Comparison of ENCODE assay signal across 18 mouse cellular contexts in the genomic region with DNA sequence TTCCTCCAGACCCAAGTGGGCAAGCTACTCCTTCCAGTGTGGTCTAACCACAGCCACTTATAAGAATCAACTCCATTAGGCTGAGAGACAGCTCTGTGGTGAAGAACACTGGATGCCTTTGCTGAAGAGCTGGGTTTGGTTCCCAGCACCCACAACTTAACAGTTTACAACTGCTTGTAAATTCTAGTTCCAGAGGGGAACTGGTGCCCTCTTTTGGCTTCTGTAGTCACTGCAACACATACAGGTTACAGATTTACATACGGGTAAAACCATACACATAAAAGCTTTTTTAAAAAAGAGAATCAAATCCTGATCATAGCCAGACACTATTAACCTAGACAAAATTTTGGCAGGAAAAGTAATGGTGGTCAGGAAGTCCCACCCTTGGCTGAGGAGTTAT. TPM values are rescaled to one million over a fixed set of nuclear protein-coding genes. Genes with fewer than 3 reads are reported as not detected.
A peak's percentile ranks its signal among the peaks of the same experiment; 100 is the strongest.
DNase-seq lines count a peak whose midpoint lies in the region; ATAC-seq and TF ChIP-seq lines count a peak whose summit lies in the region.
"Had no signal": no experiment of that assay in that cellular context is flagged by ENCODE, and none has a peak within 500 bp of the region (broad histone marks: within the 10 kb centered on the region; RNA-seq: fewer than 3 reads in every experiment).

No protein-coding gene starts in this region.

- H3K9me3 ChIP-seq in intestine, postnatal 0 days (ENCODE audit: control insufficient read depth), result no peaks in the 10 kb centered on the region
- H3K9me3 ChIP-seq in intestine, embryonic 16.5 days (ENCODE audit: control insufficient read depth, low read length), result no peaks in the 10 kb centered on the region
- H3K9me3 ChIP-seq: heart, embryonic 15.5 days; kidney, embryonic 15.5 days; limb, embryonic 13.5 days had no signal

- H3K27me3 ChIP-seq in intestine, postnatal 0 days (replicated peaks; ENCODE audit: control insufficient read depth, insufficient read depth, low read length), result no peaks in the 10 kb centered on the region
- no peaks in the 10 kb centered on the region for H3K27me3 ChIP-seq in intestine, embryonic 16.5 days (replicated peaks; ENCODE audit: control insufficient read depth, insufficient read depth, low read length)
- H3K27me3 ChIP-seq in Patski, result no peaks in the 10 kb centered on the region
- H3K27me3 ChIP-seq: embryonic facial prominence, embryonic 13.5 days; heart, embryonic 15.5 days; kidney, embryonic 15.5 days; limb, embryonic 13.5 days had no signal

- POLR2A ChIA-PET in Patski (lab: Charles Lee), result no interaction called here

- 90% methylated on average over 1 of the region's 1 CpGs for WGBS in intestine, postnatal 0 days
- whole genome bisulfite sequencing in intestine, embryonic 16.5 days, result 96% methylated on average over 1 of the region's 1 CpGs

- no peak overlapping the region for H3K4me2 ChIP-seq in intestine, postnatal 0 days (replicated peaks; ENCODE audit: low read depth)
- H3K4me2 ChIP-seq in intestine, embryonic 16.5 days (ENCODE audit: low read depth, low read length), result no peak overlapping the region
- H3K4me2 ChIP-seq: embryonic facial prominence, embryonic 13.5 days; heart, embryonic 15.5 days; kidney, embryonic 15.5 days; limb, embryonic 13.5 days had no signal

- peak; percentile 34 for TF ChIP-seq CTCF in intestine, postnatal 0 days (IDR thresholded peaks at IDR 0.05; ENCODE audit: low read depth)
- TF ChIP-seq CTCF in Patski (IDR thresholded peaks at IDR 0.05), result peak; percentile 34

- H3K4me3 ChIP-seq in intestine, postnatal 0 days (ENCODE audit: low read depth, low read length), result no peak overlapping the region
- H3K4me3 ChIP-seq in intestine, embryonic 16.5 days (ENCODE audit: low read length), result no peak overlapping the region
- H3K4me3 ChIP-seq: embryonic facial prominence, embryonic 13.5 days; heart, embryonic 15.5 days; hindbrain, embryonic 10.5 days; kidney, embryonic 15.5 days; limb, embryonic 13.5 days had no signal

- no peaks in the 10 kb centered on the region for H3K36me3 ChIP-seq in intestine, postnatal 0 days (ENCODE audit: control insufficient read depth, insufficient read depth)
- H3K36me3 ChIP-seq in intestine, embryonic 16.5 days (ENCODE audit: control insufficient read depth, insufficient read depth, low read length), result no peaks in the 10 kb centered on the region
- H3K36me3 ChIP-seq: embryonic facial prominence, embryonic 13.5 days; heart, embryonic 15.5 days had no signal

- DNase-seq in retina, postnatal 1 day, result peak; percentile 6
- no peak for DNase-seq in retina, embryonic 14.5 days (ENCODE audit: low spot score)
- DNase-seq in Patski (ENCODE audit: low read depth, low spot score), result no peak
- DNase-seq in cerebellum, postnatal 10 days, result no peak
- no peak for DNase-seq in right cerebral cortex, postnatal 4 days
- DNase-seq: adrenal gland, postnatal 14 days; cerebellum, adult 18-20 months; thymus, adult 2 months had no signal

- no peaks in the 10 kb centered on the region for H3K4me1 ChIP-seq in intestine, postnatal 0 days (replicated peaks; ENCODE audit: control insufficient read depth, insufficient read depth, low read length)
- H3K4me1 ChIP-seq in intestine, embryonic 16.5 days (ENCODE audit: control insufficient read depth, insufficient read depth, low read length), result no peaks in the 10 kb centered on the region
- H3K4me1 ChIP-seq: heart, embryonic 15.5 days had no signal

- H3K27ac ChIP-seq in intestine, postnatal 0 days (ENCODE audit: low read depth, low read length), result no peak overlapping the region
- no peak overlapping the region for H3K27ac ChIP-seq in intestine, embryonic 16.5 days (ENCODE audit: low read length)
- H3K27ac ChIP-seq: embryonic facial prominence, embryonic 13.5 days; heart, embryonic 15.5 days; hindbrain, embryonic 10.5 days; kidney, embryonic 15.5 days; limb, embryonic 13.5 days; liver, embryonic 14.5 days had no signal

- ATAC-seq in intestine, postnatal 0 days, result no peak
- ATAC-seq in intestine, embryonic 16.5 days, result no peak
- no peak for ATAC-seq in Patski
- no peak for ATAC-seq in activated CD4-positive, CD25-positive, alpha-beta regulatory T cell, adult 4 months
- ATAC-seq: forebrain, embryonic 16.5 days had no signal

- in situ Hi-C loops in Patski (cut with MboI; ENCODE audit: low pct_unique_long_range_greater_than_20kb), result no loop called here

- H3K9ac ChIP-seq in intestine, postnatal 0 days (ENCODE audit: low read depth, low read length), result no peak overlapping the region
- H3K9ac ChIP-seq in intestine, embryonic 16.5 days (ENCODE audit: low read depth, low read length), result no peak overlapping the region
- H3K9ac ChIP-seq: embryonic facial prominence, embryonic 13.5 days; heart, embryonic 15.5 days; kidney, embryonic 15.5 days; limb, embryonic 13.5 days; liver, embryonic 14.5 days had no signal

- CTCF ChIA-PET in Patski (lab: Charles Lee), result interaction anchor here (0.9 to 1.4 kb wide), 4 partner anchors 11 to 49 kb away, joined by 3 to 4 read pairs (median 4); no protein-coding TSS in a partner anchor

RNA-seq across cellular contexts. Expression of gene Efcab11, which starts 50.8 kb away (rescaled TPM):
- polyA plus RNA-seq in intestine, postnatal 0 days (2015; fragmentation: Nextera tagmentation; extraction: Ambion mirVana), result 3.2 and 3.3 TPM in 2 replicates
- polyA plus RNA-seq in intestine, embryonic 16.5 days (2015; fragmentation: Nextera tagmentation; extraction: Ambion mirVana), result 7.9 and 9.7 TPM in 2 replicates
- 3.1 TPM for polyA plus RNA-seq in Patski (2021)
- 1 to 10 TPM; 2.5 to 2.8 TPM for polyA plus RNA-seq in activated CD4-positive, CD25-positive, alpha-beta regulatory T cell, adult 4 months (2017; shearing (Covaris generic))

RNA-seq across cellular contexts. Expression of gene Tdp1, which starts 50.8 kb away (rescaled TPM):
- polyA plus RNA-seq in intestine, postnatal 0 days (2015; fragmentation: Nextera tagmentation; extraction: Ambion mirVana), result 9.1 and 9.6 TPM in 2 replicates
- polyA plus RNA-seq in intestine, embryonic 16.5 days (2015; fragmentation: Nextera tagmentation; extraction: Ambion mirVana), result 39.0 and 43.9 TPM in 2 replicates
- 17.0 TPM for polyA plus RNA-seq in Patski (2021)
- 10 to 100 TPM; 23.0 to 25.0 TPM for polyA plus RNA-seq in activated CD4-positive, CD25-positive, alpha-beta regulatory T cell, adult 4 months (2017; shearing (Covaris generic))
